Mouse (Mus musculus) heart, postnatal 25 days (tissue): ENCODE data around the gene Naaa. TPM values are rescaled to one million over a fixed set of nuclear protein-coding genes. Genes with fewer than 3 reads are reported as not detected.

ENCODE experiments used
- DNase-seq: peaks from one replicate; pipeline ENCODE4 v3.0.0; 2022; ENCODE audit warnings: low spot score
- intact Hi-C: fragments of 180-260 bp; cut with DNase I; formaldehyde crosslinking; loops from one replicate; pipeline ENCODE4 v1.15.1; 2025
- total RNA-seq, 2 experiments: library from RNA; stranded (reverse); gene quantifications; 2 replicates each; pipeline ENCODE4 v1.2.3; 2021

Naaa gene
- total RNA-seq, 2 experiments from 2014 or later = 12.6 to 12.9 TPM

- DNase-seq = no peak
- intact Hi-C loops = no loop called here
These were observed 57.6 kb downstream of the Naaa start for GRCm38 (mm10) chr5:92220287-92220902.

GRCm38 (mm10) chr5:92219826-92220225, 58.1 kb downstream of the Naaa start:
- no peak for DNase-seq
- intact Hi-C loops = no loop called here

GRCm38 (mm10) chr5:92218915-92219793, 58.8 kb downstream of the Naaa start:
- no peak for DNase-seq
- intact Hi-C loops = no loop called here

GRCm38 (mm10) chr5:92215308-92215707, 62.7 kb downstream of the Naaa start, which contains the start of gene U90926:
U90926 (minus strand) TSS chr5:92215408.
- no peak for DNase-seq
- intact Hi-C loops = no loop called here

DNA sequence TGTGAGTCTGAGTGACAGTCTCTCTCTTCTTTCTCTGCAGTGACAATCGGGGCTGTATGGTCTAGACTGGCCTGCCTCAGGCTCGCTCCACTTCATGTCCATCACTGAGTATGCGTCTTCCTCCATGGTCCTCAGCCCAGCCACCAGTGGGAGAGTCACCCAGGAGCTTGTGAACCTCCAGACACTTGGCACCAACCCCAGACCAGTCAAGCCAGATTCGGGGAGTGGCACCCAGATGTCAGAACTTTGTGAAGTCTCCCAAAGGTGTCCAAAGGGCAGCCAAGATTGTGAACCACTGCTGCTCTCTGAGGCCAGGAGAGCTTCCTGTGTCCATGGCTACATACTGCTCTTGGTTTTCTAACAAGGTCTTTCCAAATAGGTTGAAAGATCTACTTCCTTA, 65.7 kb downstream of the Naaa start:
- intact Hi-C loops = no loop called here
- no peak for DNase-seq

GRCm38 (mm10) chr5:92210205-92210604, 67.8 kb downstream of the Naaa start:
- intact Hi-C loops = no loop called here
- no peak for DNase-seq

Other genes with a start within 250 kb of the Naaa start
- gene Cdkl2, start 234.3 kb downstream of the Naaa start, total RNA-seq = 1 to 10 TPM; 3.6 to 4.4 TPM
- gene G3bp2, start 194.5 kb downstream of the Naaa start, total RNA-seq = 10 to 100 TPM; 64.4 to 67.9 TPM
- 10 to 100 TPM; 38.2 to 38.3 TPM for gene Uso1, start 140.2 kb downstream of the Naaa start, total RNA-seq
- gene U90926, start 62.8 kb downstream of the Naaa start, total RNA-seq = not detected
- under 1 TPM in 1 of 2 experiments, not detected in 1; 0.16 TPM for gene Ppef2, start 21.9 kb downstream of the Naaa start, total RNA-seq
- gene Sdad1, start 32.3 kb upstream of the Naaa start, total RNA-seq = 10 to 100 TPM; 11.2 to 12.3 TPM
- 1 to 10 TPM; 1.7 to 2.6 TPM for gene Cxcl9, start 49.9 kb upstream of the Naaa start, total RNA-seq
- 100 to 1,000 TPM; 689 to 788 TPM for gene Art3, start 53.7 kb upstream of the Naaa start, total RNA-seq
- gene Cxcl10, start 70.7 kb upstream of the Naaa start, total RNA-seq = not detected
- 10 to 100 TPM; 16.5 to 17.0 TPM for gene Nup54, start 157.0 kb upstream of the Naaa start, total RNA-seq
- gene Scarb2, start 228.7 kb upstream of the Naaa start, total RNA-seq = 10 to 100 TPM; 70.5 to 74.6 TPM